Mouse (Mus musculus) right cerebral cortex, postnatal 36 days (tissue): ENCODE measurements around the gene Pde5a.

Source experiments
- DNase-seq, 2 experiments: peaks; one replicate each; pipeline ENCODE4 v3.0.0; 2022; ENCODE audit warnings: low spot score in 2 of 2, mixed read lengths in 1 of 2

Pde5a gene

GRCm38 (mm10) chr3:122763768-122764167 lies 35.0 kb downstream of the Pde5a start:
- DNase-seq: no peak

GRCm38 (mm10) chr3:122766930-122767329 lies 38.2 kb downstream of the Pde5a start:
- DNase-seq: peak in 1 of 2 experiments; percentile 12

- DNase-seq: no peak
Observed at GRCm38 (mm10) chr3:122767841-122768240, 39.1 kb downstream of the Pde5a start.

- DNase-seq: no peak
Observed at GRCm38 (mm10) chr3:122781417-122781816, 52.7 kb downstream of the Pde5a start.

GRCm38 (mm10) chr3:122784245-122784644 lies 55.5 kb downstream of the Pde5a start:
- DNase-seq: no peak

- DNase-seq: peak; percentile 56 to 74
Observed at GRCm38 (mm10) chr3:122788314-122788713, 59.6 kb downstream of the Pde5a start.

- no peak for DNase-seq
Observed at GRCm38 (mm10) chr3:122789544-122789943, 60.8 kb downstream of the Pde5a start.

- DNase-seq: no peak
Observed at GRCm38 (mm10) chr3:122800050-122800449, 71.3 kb downstream of the Pde5a start.

- no peak for DNase-seq
Observed at GRCm38 (mm10) chr3:122800553-122801435, 72.0 kb downstream of the Pde5a start.

GRCm38 (mm10) chr3:122801436-122802221 lies 72.9 kb downstream of the Pde5a start:
- no peak for DNase-seq

GRCm38 (mm10) chr3:122807313-122807712 lies 78.6 kb downstream of the Pde5a start:
- peak; percentile 1 to 16 for DNase-seq

GRCm38 (mm10) chr3:122810090-122810863 lies 81.5 kb downstream of the Pde5a start:
- no peak for DNase-seq

- DNase-seq: no peak
Observed at GRCm38 (mm10) chr3:122810986-122811385, 82.2 kb downstream of the Pde5a start.

- peak; percentile 25 to 30 for DNase-seq
Observed at GRCm38 (mm10) chr3:122814531-122814930, 85.8 kb downstream of the Pde5a start.

GRCm38 (mm10) chr3:122818282-122818681 lies 89.5 kb downstream of the Pde5a start:
- DNase-seq: no peak

GRCm38 (mm10) chr3:122820700-122821099 lies 92.0 kb downstream of the Pde5a start:
- DNase-seq: no peak

- no peak for DNase-seq
Observed at GRCm38 (mm10) chr3:122828270-122829058, 99.7 kb downstream of the Pde5a start.

- no peak for DNase-seq
Observed at GRCm38 (mm10) chr3:122834519-122834918, 105.8 kb downstream of the Pde5a start.

- DNase-seq: no peak
Observed at GRCm38 (mm10) chr3:122835097-122835850, 106.5 kb downstream of the Pde5a start.

- no peak for DNase-seq
Observed at GRCm38 (mm10) chr3:122837639-122838038, 108.9 kb downstream of the Pde5a start.
